Mouse (Mus musculus): Measurements from ENCODE around the gene Spdye4a.

DNA sequence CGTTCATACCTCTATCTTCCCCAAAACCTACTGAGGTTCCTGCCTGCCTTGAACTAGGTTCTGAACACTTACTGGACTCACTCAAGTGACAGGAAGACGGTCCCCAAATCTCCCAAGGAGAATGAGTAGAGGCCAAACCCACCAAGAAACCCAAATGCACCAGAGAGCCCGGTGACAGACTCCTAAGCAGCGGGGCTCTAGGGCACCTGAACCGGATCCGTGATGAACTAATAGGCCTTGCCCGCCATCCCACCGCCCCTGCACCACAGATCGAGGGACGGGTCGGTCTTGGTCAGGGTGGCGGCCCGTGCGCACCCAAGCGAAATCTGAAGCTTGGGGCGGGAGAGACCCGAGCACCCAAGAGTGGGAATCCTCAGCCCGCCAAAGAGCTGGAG lies 26.1 kb upstream of the Spdye4a start:
- TF ChIP-seq CTCF (IDR thresholded peaks at IDR 0.05; ENCODE audit: extremely low read depth, insufficient read length, insufficient replicate concordance, low read depth, low read length), result no peak
- no peak for TF ChIP-seq POLR2A (IDR thresholded peaks at IDR 0.05; ENCODE audit: low read depth, low read length)
